Mouse (Mus musculus): Measurements from ENCODE around the gene Ndufb7. TPM values are rescaled to one million over a fixed set of nuclear protein-coding genes. Genes with fewer than 3 reads are reported as not detected.
"Not testable (repeated sequence)": the region's sequence is repeated elsewhere in the genome, so short reads cannot be mapped to it uniquely, and the experiment has no call there.

Gene Ndufb7
- 132 and 161 TPM in 2 replicates for total RNA-seq (2015)
- total RNA-seq (2017) = 205 and 227 TPM in 2 replicates

DNA sequence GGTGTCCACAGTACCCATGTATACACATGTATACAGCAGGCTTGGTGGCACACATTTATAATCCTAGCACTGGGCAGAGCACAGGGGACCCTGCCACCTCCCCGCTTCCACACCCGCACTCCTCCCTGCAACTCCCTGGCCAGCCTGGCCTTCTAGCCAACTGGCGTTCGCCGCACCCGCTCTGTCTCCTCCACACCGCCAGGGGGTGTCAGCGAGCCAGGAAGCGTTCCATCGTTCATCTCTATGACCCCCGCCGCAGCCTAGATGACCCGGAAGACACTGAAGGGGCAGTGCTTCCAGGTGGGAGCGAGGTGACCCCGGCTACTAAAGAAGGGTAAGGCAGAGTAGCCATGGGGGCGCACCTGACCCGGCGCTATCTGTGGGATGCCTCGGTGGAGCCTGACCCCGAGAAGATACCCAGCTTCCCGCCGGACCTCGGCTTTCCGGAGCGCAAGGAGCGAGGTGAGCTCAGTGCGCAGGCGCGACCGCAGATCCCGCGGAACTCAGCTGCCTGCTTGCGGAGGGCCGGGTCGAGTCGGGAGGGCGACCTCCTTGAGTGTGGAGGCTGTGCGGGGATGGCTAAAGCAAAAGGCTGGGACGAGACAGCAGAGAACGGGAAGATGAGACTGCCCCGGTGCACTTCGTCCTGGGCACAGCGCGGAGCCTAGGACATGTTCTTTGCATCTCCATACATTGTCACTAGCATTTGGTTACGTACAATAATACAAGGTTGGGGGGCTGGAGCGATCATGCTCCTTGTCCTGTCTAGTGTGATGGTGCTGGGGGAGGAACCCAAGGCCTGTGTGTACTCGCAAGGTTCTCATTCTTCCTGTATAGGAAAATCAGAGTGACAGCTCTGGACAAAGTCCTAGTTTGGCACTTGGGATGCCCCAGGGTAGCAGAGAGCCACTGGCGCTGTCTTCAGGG is at the start of gene Ndufb7:
TSS of gene Ndufb7 (plus strand) at position 203 of the 927 bp plus-strand sequence.
- ATAC-seq (ENCODE audit: poor library complexity, severe bottlenecking) = peak; percentile 94

DNA sequence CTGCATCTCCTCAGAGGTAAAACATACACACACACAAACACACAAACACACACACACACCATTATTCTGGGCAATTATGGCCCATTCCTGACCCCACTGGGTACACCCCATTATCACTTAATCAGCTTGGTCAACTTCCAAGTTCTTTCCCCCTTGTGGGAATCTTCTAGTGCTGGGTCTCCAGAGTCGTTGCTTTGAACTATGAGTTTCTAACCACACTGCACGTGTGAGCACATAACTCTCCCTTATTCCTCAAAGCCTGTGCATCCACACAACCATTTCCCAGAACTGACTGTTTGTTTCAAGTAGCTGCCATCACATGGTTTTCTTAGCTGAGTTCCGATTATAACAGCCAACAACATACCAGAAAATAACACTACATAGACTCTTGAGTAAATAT is 46.0 kb upstream of the Ndufb7 start:
- no peak for ATAC-seq (ENCODE audit: poor library complexity, severe bottlenecking)

DNA sequence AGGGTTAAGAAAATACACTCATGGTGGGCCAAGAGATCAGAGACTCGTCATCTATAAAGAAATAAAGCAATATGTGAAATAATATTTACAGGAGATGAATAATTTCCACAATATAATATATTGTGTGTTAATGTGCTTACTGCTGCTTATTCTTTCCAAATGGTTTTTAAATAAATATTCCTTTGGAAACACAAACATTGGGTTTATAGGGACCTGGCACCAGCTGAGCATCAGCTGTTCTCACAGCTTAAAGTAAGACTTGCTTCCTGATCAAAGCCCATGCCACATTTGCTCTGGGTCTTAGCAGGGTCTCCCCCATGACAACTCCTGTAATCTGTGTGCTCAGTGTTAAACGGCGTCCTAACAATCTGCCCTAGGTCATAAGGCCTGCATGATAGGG is 45.6 kb upstream of the Ndufb7 start:
- ATAC-seq (ENCODE audit: poor library complexity, severe bottlenecking) = not testable (repeated sequence)

DNA sequence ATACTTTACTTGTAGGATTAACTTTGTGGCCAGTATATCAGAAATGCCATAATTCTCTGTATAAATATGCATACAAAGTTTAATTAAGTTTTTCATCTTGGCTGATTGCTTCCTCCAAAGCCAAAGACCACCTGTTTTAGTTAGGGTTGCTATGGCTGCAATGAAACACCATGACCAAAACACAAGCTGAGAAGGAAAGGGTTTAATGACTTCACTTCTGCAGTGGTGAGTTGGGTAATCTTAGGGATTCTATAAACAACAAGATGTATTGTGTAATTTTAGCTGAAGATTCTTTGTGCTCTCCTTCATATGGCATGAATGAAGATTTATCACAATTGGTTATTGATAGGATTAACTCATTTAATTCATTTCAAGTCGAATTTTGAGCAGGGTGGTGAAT is 45.2 kb upstream of the Ndufb7 start:
- ATAC-seq (ENCODE audit: poor library complexity, severe bottlenecking) = no peak

DNA sequence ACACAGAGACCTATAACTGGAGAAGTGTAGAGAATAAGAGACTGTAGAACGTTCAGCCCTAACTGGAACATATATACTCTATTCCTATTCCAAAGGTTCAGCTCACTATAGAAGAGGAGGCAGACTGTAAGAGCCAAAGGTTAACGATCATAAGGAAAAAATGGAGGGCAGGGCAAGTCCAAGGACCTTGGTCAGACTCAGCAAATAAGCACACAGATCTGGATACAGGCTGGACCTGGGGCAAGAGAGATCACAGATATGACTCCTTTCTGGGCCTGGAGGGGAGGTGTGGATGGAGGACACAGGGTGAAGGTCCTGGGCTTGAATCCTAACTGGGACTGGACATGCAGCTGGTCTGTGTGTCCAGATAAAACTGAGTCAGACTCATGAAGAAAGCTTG is 31.7 kb upstream of the Ndufb7 start:
- no peak for ATAC-seq (ENCODE audit: poor library complexity, severe bottlenecking)

DNA sequence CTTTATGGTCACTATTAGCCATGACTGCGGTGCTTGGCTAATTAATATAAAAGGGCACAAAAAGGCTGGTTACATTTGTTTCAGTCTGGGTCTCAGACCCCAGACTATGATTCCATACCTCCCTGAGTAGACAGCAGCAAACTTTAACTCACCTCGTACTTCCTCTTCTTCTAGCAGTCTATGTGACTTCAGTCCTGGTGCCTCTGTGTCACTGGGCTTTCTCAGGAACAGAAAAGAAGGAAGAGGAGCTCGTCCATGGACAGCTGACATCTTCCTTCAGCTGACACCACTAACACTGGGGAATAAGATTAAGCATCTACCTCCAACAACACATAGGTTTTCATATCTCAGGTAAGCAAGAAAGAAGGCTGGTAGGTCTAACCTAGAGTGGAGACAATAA is 30.7 kb upstream of the Ndufb7 start, which contains the start of gene Olfr370:
TSS of gene Olfr370 (plus strand) at position 45 of the 400 bp plus-strand sequence.
- no peak for ATAC-seq (ENCODE audit: poor library complexity, severe bottlenecking)

- ATAC-seq (ENCODE audit: poor library complexity, severe bottlenecking) = no peak
These were observed 3.8 kb upstream of the Ndufb7 start for GRCm38 (mm10) chr8:83562669-83563068.

DNA sequence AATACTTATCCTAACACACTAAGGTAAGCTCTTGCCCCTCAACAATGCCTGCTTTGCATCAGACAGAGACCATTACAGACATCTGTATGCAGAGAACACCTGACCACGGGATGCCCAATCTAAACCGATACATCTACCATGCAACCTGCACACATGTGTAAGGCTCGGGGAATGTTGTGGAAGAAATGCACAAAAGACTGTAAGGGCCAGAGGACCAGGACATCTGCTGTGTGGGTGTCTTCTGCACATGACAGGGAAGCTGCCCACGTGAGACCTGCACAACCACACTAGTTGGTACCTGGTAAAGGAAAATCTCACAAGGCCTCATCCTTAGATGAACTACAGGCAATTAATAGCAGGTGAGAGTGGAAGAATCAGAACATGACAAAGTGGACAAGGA is 3.2 kb upstream of the Ndufb7 start:
- ATAC-seq (ENCODE audit: poor library complexity, severe bottlenecking) = no peak

DNA sequence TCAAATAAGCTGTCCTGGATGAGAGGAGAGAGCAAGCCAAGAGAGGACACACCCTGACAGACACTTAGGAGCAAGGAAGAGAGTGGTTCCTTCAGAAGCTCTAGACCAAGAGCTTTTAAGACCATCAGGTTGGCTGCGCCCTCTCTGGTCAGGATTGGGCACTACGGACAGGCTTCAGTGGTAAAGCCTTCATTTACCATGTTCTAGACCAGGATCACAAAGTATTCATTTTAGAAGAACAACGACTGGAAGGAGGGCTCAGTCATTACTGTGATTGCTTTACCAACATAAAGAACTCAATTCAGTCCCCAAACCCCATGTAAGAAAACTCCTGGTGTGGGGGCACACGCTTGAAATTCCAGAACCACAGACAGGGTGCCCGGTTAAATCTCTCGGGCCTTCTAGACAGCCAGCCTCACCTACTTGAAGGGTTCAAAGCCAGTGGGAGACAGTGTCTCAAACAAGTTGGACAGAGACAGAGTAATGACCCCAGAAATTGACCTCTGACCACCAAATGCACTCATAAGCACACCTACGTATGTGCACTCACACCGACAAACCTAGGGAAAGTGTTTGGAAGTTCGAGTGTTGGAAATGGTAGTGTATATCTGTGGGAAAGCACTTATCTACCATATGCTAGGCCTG is 618 bp upstream of the Ndufb7 start:
- peak; percentile 46 for ATAC-seq (ENCODE audit: poor library complexity, severe bottlenecking)

GRCm38 (mm10) chr8:83567668-83568067 is 1.2 kb downstream of the Ndufb7 start:
- no peak for ATAC-seq (ENCODE audit: poor library complexity, severe bottlenecking)

- ATAC-seq (ENCODE audit: poor library complexity, severe bottlenecking) = no peak
These were observed 1.7 kb downstream of the Ndufb7 start for GRCm38 (mm10) chr8:83568128-83568527.

DNA sequence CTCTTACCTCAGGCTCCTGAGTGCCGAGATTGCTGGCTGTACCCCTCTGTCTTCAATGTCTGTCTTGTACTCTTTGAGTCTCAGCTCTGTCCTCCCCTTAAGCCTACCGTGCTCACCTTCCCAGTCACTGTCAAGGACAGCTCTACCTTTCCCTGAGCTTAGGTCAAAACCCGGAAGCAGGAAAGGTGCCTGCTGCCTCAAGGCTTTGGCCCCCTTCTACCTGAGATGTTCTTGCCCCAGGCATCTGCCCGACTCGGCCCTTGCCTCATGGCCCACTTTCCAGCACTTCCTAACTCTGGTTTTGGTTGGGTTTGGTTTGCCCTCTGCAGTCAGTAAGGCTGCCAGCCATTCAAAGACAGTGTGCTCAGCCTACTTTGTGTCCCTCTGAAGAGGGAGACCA is 2.3 kb downstream of the Ndufb7 start:
- no peak for ATAC-seq (ENCODE audit: poor library complexity, severe bottlenecking)

DNA sequence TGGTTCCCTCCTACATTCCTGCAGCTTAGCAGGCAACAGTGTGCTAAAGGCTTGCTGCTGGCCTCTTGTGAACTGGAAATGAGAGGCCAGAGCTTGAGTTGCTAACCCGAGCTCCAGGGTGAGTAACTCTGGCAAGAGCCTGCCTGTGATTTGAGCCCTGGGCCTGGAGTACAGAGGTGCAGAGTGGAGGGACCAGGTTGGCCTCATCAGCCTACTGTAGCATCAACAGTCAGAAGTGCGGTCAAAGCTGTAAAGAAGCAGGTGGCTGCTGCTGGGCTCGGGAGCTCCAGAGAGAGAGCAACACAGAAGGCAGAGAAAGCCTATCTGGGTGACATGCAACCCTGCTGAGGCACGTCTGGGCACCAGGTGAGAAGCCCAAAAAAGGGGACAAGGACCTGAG is 2.7 kb downstream of the Ndufb7 start:
- no peak for ATAC-seq (ENCODE audit: poor library complexity, severe bottlenecking)

DNA sequence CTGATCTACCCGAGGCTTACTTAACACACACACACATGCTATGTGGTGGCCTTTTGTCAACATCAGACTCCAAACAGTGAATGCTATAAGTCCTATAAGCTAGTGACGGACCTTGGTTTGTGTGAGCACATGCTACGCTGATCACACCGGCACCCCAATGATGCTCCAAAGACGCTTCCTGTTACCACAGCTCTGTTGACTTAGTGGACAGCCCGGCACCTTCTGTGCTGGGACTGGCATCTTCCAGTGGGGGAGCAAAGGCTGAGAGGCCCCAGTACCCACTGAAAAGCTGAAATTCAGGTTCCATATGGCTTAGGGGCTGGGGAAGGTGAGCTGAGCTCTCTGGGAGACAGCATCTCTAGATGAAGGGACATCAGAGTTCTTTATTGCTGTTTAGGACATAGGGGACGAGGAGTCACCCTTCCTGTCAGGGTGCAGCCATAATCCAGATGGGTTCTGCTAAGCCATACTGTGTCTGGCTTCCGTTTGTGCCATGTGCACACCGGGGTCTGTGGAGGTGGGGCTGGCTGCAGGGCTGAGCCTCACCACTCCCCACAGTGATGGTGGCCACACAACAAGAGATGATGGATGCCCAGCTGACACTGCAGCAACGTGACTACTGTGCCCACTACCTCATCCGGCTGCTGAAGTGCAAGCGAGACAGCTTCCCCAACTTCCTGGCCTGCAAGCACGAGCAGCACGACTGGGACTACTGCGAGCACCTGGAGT is 4.0 kb downstream of the Ndufb7 start:
- ATAC-seq (ENCODE audit: poor library complexity, severe bottlenecking) = no peak

GRCm38 (mm10) chr8:83571001-83571340 is 4.5 kb downstream of the Ndufb7 start:
- ATAC-seq (ENCODE audit: poor library complexity, severe bottlenecking) = not testable (repeated sequence)

GRCm38 (mm10) chr8:83571791-83572190 is 5.3 kb downstream of the Ndufb7 start:
- no peak for ATAC-seq (ENCODE audit: poor library complexity, severe bottlenecking)

- peak; percentile 19; the same call in 1 of the 2 replicates for ATAC-seq (ENCODE audit: poor library complexity, severe bottlenecking)
These were observed 5.9 kb downstream of the Ndufb7 start for GRCm38 (mm10) chr8:83572246-83572812.

- ATAC-seq (ENCODE audit: poor library complexity, severe bottlenecking) = peak; percentile 83
These were observed 6.8 kb downstream of the Ndufb7 start for GRCm38 (mm10) chr8:83573140-83573875.

- no peak for ATAC-seq (ENCODE audit: poor library complexity, severe bottlenecking)
These were observed 8.3 kb downstream of the Ndufb7 start for GRCm38 (mm10) chr8:83574631-83575315.

Measured in megakaryocyte, adult 5-6 weeks (primary cell).